Mouse (Mus musculus) heart, adult 18-20 months (tissue): ENCODE data around the gene Minpp1. TPM values are rescaled to one million over a fixed set of nuclear protein-coding genes. Genes with fewer than 3 reads are reported as not detected.
A peak's percentile ranks its signal among the peaks of the same experiment; 100 is the strongest.
"Not testable (repeated sequence)": the region's sequence is repeated elsewhere in the genome, so short reads cannot be mapped to it uniquely, and the experiment has no call there.

Experiments used
- DNase-seq, 2 experiments: peaks; one replicate each; pipeline ENCODE4 v3.0.0; 2021 to 2022; ENCODE audit warnings: mixed read lengths in 1 of 2
- long read RNA-seq, 2 experiments: library from polyadenylated mRNA; stranded (forward); transcript quantifications; one replicate each; pipeline ENCODE4 v2.0.0; 2021
- total RNA-seq, 2 experiments: library from RNA; stranded (reverse); gene quantifications; 2 replicates each; pipeline ENCODE4 v1.2.3; 2021

Minpp1 gene
- 10 to 100 TPM; 14.4 to 14.7 TPM for total RNA-seq
- long read RNA-seq, experiment 1, transcript Minpp1-201 (5 exons, 2,613 nt) = major isoform, 41 of 42 reads
- long read RNA-seq, experiment 1, partial matches to known transcripts = 0 of 42 reads
- long read RNA-seq, experiment 1, other reads (novel, unspliced or antisense) = 1 of 42 reads
- long read RNA-seq, experiment 2, transcript Minpp1-201 (5 exons, 2,613 nt) = major isoform, 20 of 21 reads
- long read RNA-seq, experiment 2, partial matches to known transcripts = 0 of 21 reads
- long read RNA-seq, experiment 2, other reads (novel, unspliced or antisense) = 1 of 21 reads

GRCm38 (mm10) chr19:32485681-32486105, at the start of gene Minpp1:
Gene Minpp1 (plus strand): TSS chr19:32485769.
- DNase-seq = peak; percentile 87

DNA sequence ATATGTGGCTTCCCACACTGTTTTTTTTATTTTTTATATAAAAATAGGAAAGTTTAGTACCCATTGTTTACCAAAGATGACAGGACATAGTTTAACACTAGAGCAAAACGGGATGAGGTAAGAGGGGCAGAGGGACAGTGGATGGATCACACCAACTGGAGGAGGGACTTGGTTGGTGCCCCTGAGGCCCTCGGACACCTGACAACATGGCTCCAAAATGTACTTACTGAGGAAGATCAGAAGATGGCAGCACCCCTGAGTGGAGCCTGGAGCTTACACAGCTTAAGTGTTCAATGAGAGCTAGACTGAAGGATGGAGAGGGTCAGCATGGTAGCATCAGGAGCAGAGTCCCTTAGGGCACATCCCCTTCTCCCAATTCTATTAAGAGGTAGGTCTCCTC, 46.2 kb upstream of the Minpp1 start:
- DNase-seq = no peak

GRCm38 (mm10) chr19:32441568-32441967, 44.0 kb upstream of the Minpp1 start:
- DNase-seq = peak; percentile 41

GRCm38 (mm10) chr19:32448931-32449330, 36.6 kb upstream of the Minpp1 start:
- no peak for DNase-seq

- no peak for DNase-seq
Observed at GRCm38 (mm10) chr19:32452231-32452630, 33.3 kb upstream of the Minpp1 start.

- DNase-seq = no peak
Observed at GRCm38 (mm10) chr19:32456744-32457143, 28.8 kb upstream of the Minpp1 start.

- not testable (repeated sequence) for DNase-seq
Observed at GRCm38 (mm10) chr19:32457631-32458030, 27.9 kb upstream of the Minpp1 start.

GRCm38 (mm10) chr19:32463037-32463436, 22.5 kb upstream of the Minpp1 start:
- no peak for DNase-seq

GRCm38 (mm10) chr19:32465228-32465627, 20.3 kb upstream of the Minpp1 start:
- no peak for DNase-seq

DNA sequence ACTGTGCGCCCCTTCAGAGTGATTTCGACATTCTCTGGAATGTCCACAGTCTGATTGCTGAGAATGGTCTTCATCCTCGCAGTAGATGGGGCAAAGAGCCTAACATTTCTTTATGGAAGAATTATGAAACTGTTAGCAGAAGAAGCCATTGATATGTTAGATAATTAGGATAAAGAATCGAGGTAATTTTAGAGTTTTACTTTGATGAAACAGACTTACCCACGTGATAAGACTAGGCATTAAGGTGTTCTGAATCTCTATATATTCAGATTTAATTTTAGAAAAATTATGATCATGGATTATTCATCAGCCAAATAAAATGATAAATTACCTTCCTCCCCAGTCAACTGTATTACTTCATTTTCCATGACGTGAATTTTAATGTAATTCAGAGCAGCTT, 19.1 kb upstream of the Minpp1 start, which contains the start of gene Rpl9-ps6:
Rpl9-ps6 (minus strand) TSS at position 101 of the 400 bp plus-strand sequence.
- no peak for DNase-seq

DNA sequence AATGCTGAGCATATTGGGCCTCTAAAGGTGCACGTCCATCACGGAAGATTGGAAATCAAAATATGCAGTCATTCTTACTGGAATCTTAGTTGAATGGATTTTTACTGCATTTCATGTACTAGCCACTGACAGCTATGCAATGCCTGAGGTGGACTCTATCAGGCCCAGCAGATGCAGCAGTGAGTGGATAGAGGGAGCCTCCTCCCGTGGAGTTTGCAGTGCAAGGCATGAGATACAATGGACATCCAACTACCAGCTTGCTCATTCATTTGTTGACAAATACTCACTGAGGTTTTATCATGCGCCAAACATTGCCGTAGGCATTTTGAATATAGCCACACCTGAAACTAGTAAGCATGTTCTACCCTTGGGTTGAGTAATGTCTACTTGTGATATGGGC, 18.2 kb upstream of the Minpp1 start:
- no peak for DNase-seq

- DNase-seq = peak; percentile 36 to 70
Observed at GRCm38 (mm10) chr19:32470059-32470497, 15.5 kb upstream of the Minpp1 start.

GRCm38 (mm10) chr19:32470570-32471263, 14.9 kb upstream of the Minpp1 start:
- no peak for DNase-seq

GRCm38 (mm10) chr19:32476016-32476711, 9.4 kb upstream of the Minpp1 start:
- DNase-seq = no peak

DNA sequence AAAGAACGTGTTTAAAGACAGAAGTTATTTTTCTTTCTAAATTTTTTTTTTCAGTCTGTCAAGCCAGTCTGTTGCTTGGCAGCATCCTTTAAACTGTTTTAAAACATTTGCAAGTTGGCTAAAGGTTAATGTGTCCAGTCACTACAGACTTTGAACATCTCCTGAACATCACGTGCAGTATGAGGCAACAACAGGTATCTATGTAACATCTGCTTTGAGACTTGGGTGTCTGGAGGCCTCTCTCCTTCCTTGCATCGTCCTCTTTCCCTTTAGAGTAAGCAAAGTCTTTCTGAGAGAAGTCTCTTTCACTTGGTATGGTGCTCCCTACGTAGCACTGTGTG, 8.9 kb upstream of the Minpp1 start:
- DNase-seq = no peak

DNA sequence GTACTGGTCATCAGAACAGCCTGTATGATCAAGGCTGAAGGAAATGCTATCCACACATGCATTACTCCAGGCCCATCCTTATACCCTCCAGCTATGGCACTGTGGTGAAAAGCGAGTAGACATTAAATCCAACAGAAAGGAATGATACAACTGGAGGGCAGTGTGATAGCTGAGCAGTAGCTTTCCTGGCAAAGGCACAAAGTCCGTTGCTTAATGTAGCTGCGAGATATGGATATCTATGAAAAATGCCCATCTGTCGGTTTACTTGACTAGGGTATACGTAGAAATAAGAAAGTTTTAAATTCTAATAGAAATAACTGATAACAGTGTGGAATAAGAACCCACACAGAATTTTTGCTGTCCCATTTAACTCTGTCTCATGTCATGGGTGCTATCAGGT, 5.3 kb upstream of the Minpp1 start:
- DNase-seq = no peak

DNA sequence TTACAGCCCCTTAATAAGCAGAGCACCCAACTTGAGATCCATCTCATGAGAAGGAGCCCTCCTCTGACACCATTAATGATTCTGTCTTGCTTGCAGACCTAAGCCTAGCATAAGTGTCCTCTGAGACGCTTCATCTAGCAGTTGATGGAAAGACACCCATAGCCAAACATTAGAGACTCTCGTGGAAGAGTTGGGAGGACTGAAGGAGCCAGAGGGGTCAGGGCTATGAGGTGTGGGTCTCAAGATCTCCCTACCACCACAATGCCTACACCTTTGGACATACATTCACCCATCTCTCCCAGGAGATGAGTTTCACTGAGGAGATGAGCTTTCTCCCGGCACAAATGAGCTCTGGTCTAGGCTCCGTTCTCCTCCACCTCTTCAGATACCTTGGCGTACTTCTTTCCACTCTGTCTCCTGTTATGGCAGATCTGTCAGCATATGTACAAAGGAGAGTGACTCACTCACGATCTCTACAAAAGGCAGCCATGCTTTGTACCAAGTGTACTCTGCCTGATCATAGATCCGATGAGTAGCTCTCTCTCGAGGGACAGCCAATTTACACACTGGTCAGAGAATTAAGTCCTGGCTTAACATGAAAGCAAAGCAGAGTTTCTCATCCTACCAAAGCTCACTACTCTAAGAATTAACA, 4.7 kb upstream of the Minpp1 start:
- DNase-seq = no peak

DNA sequence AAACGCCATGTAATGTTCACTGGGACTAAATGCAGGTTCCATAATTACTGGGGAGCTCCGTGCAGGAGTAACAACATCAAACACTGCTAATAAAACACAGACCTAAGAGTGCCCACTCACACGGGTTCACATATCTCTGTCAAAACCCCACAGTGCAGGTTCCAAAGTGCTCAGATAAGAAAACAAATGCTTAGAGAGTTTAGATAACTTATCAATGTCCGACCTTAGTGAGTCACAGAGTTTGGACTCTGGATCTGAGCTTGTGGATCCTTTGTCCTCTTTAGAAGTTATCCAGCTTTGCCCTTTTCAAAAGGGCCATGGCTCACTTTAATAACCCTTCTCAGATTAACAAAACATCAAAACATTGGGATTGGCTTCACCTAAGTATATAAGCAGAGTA, 4.1 kb upstream of the Minpp1 start:
- DNase-seq = no peak

DNA sequence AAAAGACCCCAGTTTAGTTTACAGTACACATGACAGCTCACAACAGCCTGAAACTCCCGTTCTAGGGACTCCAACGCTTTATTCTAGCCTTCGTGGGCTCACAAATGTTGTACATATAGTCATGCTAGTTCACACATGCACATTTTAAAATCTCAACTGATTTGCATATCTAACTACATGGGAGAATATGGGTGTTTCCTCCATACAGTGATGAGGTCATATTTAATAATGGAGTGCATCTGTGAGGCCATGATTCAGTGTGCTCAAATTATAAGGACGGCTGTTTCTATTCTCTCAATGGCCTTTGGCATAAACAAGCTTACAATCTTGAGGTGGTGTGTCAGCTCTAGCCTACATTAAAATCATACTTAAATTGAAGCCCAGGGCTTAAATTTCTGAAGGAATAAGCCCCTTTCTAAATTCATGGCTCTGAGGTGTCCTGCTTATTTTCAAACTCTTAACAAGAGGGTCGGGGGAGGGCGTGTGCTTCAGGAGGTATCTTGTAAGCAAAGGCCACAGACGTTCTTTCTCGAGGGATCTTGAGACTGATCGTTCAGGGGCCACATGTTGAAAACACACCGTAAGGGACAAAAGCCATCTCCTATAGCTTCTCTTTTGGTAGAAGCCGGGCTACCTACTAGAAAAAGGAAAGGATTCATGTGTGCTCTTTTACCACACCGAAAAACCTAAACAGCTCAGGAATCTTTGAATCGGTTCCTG, 468 bp upstream of the Minpp1 start:
- no peak for DNase-seq

GRCm38 (mm10) chr19:32486106-32486724, 646 bp downstream of the Minpp1 start:
- peak; percentile 75 to 76 for DNase-seq

DNA sequence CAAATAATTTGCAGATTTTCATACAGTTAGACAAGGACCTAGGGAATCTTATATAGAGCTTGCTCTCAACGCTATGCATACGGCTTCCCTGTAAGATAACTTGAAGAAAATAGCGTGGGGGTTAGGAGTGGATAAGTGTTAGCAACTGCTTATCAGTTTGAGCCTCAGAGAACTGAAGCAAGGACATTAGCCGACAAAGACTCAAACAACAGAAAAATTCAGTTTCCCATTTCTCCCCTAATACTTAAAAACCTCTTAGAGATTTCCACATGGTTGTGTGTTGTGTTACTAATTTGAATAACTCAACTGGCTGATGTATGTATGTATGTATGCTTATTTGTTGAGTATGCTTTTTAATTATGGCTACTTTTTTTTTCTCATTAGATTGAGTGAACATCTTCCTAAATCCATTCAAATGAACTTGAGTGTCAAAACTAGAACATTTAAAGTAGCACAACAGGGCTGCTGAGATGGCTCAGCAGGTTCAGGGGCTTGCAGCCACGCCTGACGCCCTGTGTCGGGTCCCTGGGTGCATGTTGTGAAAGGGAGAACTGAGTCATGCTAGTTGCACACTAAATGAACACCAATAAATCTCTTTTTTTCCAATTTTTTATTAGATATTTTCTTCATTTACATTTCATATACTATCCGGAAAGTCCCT, 2.2 kb downstream of the Minpp1 start:
- DNase-seq = no peak
